Mouse (Mus musculus) thymus, postnatal 36 days (tissue): ENCODE results near the gene Umps.

ENCODE experiments used
- DNase-seq, 2 experiments: peaks; one replicate each; pipeline ENCODE4 v3.0.0; 2022; ENCODE audit warnings: mixed read lengths in 2 of 2

Gene Umps

GRCm38 (mm10) chr16:33927263-33927824 is 39.5 kb downstream of the Umps start:
- DNase-seq = no peak

DNA sequence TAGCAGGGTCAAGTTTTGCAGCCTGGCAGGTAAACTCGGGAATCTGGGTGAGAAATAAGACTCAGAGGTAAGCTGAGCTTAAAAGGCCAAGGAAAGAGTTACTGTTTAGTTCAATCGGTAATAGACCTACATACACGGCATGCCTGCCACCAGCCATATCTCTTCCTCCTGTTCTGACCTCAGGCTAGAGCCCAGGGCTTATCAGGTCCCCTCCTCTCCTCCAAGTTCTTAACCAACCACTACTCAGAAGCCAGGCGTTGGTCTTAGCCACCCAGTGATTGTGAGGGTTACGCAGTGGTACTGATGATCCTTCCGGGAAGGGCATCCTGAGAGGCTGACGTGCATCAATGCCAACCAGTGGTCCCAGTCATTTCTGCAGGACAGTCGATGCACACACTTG is 43.1 kb downstream of the Umps start:
- DNase-seq = no peak

GRCm38 (mm10) chr16:33923001-33923316 is 43.9 kb downstream of the Umps start:
- DNase-seq = no peak

DNA sequence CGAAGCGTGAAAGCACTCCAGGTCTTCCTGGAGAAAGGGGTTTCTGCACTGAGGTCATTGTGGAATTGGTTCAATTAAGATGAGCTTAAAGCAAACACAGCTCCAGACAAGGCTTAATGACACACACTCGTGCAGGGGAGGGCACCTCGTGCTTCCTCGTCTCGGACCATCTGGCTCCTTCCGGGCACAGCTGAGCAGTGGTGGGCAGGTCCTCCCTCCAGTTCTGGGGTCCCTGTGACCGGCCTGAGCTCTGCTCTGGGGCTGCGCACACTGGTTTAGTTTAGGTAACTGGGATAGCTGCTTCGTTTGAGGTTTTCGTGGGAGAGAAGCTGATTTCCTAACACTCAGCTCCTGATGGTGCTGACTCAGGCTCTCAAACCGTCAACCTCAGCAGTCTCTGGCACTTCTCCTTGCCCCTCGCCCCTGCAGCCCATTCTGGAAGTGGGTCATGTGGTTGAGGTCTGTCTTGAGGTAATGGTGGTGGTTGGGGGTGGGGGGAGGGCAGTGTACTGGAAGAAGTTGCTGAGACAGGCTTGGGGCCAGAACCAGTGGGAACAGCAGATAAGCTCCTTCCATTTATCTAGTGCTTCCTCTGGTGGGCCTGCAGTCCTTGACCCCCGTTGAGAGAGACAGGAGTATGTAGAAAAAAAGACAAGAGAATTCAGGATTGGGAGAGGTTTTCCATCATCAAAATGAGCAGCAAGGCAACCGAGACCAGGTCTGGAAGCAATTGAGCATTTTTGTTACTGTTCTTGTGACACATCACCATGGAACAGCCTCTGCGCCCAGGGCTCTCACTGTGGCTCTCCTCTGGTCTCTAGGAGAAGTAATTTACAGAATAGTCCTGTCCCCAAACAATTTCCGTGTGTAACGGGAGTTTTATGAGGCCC is 44.5 kb downstream of the Umps start:
- DNase-seq = peak; percentile 19 to 24

DNA sequence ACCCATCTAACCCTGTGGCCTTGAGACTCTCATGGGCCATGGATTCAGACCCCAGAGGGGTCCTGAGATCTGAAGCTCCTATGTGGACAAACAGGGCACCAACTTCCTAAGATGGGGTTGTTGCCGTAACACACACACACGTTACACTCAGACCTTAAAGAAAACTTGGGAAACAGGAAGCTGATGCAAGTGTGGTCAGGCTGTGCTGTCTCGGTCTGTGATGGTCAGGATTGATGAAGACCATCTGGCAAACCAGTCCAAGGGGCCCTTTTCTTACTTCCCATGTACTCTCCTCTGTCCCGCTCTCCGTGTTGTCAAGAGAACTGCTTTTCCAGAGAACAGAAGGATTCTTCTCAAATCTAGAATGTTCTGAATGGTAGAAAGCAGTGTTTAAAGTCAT is 45.3 kb downstream of the Umps start:
- DNase-seq = no peak

DNA sequence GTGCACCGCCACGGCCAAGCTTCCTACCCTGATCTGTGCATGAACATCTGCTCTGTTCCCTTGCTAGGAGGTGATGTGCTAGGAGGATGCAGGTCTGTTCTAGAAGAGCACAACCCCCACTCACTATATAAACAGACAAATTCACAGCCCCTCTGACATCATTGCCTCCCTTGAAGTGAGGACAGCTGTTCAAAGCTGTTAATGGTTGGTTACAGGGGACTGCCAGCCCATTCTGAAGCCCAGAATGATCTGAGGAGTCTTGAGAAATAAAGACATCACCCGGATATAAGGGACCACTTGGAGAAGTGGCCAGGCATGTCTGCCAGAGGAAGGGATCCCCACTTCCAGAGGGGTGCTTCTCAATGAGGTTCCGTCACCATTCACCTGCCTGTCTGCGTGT is 48.9 kb downstream of the Umps start:
- no peak for DNase-seq

DNA sequence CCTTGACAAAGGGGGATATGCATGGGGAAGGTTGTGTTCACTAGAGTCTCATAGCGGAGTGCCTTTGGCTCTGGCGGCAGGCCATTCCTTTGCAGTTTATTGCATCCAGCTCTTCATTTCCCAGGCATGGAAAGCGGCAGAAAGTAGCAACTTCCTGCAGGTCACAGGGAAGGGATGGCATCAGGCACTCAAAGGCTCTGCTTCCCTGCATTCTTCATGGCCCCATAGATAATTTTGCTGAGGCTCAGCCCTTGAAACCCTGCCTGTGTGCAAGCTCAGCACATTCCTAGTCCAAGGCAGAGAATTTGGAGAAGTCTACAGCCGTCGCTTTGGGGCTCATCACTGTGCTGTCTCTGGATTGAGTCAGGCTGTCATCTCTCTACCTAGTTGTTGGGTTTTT is 49.4 kb downstream of the Umps start:
- no peak for DNase-seq

GRCm38 (mm10) chr16:33916473-33917251 is 50.2 kb downstream of the Umps start:
- DNase-seq = no peak

- DNase-seq = no peak
Measured at GRCm38 (mm10) chr16:33914997-33915396, 51.8 kb downstream of the Umps start.

DNA sequence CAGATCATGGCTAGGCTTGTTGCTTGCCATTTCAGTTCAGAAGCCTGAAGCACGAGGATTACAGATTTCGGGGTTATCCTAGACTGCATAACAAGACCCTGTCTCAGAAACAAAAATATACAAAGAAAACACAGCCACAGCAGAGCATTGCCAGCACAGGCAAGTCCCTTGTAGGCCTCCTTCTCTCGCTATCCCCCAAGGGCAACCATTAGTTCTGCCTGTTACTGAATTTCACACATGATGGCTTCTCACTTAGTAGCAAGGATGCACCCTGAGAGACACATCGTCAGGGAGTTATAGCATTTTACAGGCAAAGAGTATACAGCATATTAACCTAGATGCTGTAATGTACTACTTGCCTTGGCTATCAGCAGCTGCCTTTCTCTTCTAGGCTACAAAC is 58.6 kb downstream of the Umps start:
- DNase-seq = no peak
